Mouse (Mus musculus) R1 (cell line): ENCODE measurements around the gene Dgcr6.
A peak's percentile ranks its signal among the peaks of the same experiment; 100 is the strongest.

ENCODE experiments used
- DNase-seq: peaks from one replicate; pipeline ENCODE4 v3.0.0-alpha.2; 2018; ENCODE audit warnings: low read depth, low spot score

The Dgcr6 gene

DNA sequence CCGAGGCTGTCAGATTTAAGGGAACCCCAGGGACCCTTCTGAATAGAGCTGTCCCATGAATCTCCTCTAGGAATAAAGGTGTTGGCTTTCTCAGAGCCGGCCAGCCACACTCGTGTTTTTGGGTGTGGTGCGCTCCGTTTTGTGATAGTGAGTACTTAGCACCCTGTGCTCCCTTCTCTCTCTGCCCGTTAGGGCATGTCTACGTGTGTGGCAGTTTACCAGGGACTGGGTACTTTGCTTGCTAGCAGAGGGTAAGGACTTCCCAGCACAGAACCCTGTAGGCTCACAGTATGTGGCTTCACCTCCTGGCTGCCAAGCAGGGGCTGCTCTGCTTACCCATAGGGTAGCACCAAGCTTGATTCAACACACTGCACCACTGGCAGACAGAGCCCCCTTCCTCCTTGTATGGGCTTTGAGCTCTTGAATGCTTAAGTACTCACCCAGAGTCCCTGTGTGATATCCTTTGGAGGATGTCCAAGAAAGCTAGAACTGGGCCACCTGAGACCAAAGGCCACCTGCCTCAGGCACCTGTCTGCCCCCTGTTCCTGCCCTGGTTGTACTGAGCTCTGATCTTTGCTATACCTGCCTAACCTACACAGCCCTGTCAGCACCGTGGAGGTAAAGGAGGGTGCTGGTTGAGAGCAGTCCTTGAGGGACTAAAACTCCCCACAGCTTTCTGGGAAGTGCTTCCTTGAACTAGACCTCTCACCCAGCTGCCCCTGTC, 16.2 kb downstream of the Dgcr6 start:
- DNase-seq: no peak

DNA sequence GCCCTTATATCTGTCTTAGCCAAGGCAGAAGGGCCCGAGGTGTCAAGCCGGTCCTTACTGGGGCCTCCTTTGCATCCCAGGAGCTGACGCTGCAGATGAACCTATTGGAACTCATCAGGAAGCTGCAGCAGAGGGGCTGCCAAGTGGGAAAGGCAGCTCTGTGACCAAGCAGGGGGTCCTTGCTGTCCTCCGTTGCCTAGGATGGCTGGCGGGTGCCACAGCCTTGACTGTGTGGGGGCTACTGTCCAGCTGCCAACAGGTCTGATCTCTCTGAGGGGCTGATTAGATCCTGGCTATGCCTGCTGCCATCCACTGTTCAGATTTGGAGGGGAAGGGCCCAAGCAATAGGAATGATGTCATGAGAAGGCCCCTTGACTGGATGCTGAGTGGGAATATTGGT, 18.1 kb downstream of the Dgcr6 start:
- no peak for DNase-seq

DNA sequence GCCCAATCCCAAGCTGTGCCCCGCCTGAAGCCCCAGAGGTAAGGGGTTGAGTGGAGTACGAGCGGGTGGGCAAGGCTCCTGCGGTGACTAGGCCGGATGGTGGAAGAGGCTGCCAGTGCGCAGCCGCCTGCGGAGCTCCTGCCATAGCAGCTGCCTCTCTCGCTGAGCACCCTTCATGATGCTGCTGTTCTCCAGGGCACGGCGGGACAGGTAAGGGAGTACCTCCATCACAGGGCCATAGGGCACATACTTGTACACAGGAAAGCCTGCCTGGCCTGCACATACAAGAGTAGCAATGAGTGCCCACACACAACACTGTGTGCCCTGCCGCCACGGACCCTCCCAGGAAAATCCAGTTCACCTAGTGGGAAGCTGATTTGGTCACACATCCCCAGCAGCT, 19.4 kb downstream of the Dgcr6 start:
- DNase-seq: no peak

DNA sequence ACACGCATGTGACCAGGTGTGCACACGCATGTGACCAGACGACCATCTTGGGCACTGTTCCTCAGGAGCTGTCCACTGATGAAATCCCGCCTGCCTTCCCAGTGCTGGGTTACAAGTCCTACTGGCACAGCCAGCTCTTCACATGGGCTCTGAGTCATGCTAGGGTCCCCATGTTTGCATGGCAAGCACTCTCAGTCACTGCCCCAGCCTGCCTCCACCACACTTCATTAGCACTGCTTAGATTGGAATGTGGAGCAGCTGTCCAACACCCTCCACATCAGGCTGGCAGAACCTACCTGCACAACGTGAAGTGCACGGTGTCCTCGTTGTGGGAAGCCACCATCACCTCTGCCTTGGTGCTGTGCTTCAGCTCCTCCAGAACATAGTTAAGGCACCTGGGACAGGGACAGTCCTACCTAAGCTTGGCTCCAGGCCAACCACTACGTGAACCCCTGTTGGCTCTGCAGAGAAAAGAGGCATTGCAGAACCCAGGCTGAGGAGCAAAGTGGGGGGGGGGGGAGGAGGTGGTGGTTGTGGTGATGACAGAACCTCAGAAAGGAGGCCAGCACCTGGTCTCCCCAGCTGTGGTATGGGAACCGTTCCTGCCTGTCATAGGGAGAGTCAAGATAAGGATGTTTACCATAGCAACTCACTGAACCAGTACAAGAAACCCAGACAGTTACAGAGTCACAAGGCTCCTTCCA, 20.8 kb downstream of the Dgcr6 start:
- no peak for DNase-seq

DNA sequence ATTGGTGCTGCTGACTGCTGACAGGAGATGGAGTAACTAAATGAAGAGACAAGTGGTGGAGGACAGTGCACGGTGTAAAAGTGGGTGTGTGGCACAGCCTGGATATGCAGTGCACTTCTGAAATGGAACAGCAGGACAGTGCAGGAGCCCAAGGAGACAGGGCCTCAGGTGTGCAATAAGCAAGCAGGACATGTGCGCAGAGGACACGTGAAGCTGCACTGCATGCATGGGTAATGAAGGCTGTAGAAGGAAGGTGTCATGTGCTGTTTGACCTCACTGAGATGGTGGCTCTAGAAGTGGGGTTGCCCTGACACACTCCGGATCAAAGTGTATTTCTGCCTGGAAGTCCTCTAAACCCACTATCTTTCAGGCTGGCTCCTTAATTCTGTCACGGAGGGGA, 22.0 kb downstream of the Dgcr6 start:
- DNase-seq: no peak

DNA sequence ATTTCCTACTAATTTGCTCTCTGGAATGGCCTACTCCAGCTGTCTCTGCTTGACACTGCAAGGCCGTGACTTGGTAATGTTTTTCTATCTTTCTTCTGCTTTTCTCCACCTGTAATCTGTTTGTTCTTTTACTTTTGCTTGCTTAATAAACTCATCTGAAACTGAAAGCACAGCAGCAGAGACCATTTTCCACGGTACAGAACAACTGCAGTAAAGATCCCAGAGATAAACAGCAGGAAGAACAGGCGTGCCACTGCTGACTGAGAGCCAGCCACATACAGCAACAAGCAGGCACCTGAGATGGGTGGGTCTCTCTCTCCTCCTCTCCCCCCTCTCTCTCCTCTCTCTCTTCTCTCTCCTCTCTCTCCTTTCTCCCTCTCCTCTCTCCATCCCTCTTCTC, 22.5 kb downstream of the Dgcr6 start:
- DNase-seq: no peak

DNA sequence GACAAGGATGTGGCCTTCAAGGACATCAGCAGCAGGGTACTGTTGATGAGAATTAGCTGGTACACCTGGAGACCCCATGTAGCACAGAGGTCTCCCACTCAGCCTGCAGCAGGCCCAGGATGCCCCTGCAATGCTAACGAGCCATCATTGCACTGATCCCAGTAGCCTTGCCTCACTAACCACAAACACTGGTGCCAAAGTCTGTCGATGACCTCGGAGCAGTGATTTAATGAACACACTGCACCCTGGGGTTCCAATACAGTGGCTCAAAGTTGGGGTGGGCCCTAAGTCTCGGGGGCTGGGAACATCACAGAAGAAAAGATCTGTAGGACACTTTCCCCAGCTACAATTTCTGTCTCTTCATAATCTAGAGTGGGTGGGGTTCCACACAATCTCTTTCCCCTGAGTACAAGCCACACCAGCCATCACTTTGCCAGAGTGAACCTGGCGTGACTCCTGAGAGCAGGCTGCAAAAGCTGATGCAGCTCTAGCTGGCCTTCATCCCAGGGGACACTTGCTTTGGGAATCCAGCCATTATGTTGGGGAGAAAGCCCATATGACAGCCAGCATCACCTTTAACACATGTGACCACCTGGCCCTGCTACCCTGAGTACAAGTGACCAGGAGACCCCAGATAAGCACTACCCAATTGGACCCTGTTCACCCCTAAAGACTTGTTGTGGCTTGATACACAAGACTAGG, 25.8 kb downstream of the Dgcr6 start:
- DNase-seq: no peak

DNA sequence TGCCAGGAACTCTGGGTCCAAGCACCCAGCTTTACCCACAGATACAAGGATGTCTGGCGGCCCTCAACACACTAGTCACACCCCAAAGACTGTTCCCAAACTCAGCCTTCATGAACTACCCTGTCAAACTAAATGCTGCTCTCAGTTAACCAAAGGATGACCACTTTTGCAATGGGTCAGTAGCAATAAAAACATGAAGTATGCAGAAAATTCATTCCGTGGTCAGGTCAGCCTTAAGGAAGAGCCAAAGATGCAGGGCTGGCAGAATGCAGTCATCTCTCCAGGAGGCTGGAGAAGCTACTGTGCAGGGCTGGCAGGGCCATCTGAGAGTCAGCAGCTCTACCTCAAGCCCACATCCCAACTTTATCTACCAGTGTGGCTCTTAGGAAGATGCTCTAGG, 26.6 kb downstream of the Dgcr6 start:
- DNase-seq: no peak

DNA sequence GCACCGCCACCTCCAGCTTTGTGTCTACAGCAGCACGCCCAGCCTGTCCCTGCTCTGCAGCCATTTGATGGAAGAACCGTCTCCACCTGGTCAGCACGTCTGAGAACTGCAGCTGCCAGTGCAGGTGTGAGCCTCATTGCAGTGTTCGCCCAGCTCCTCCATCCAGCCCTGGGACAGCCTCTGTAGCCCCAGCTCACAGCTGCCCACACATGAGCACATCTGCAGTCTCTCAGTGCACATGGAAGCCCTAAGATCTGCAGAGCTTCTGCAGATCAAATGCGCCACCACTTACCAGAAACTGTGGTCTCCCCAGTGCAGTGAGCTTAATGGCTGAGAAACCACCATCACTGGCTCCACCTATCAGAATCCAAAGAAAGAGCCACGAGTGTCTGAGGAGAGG, 27.5 kb downstream of the Dgcr6 start:
- no peak for DNase-seq

DNA sequence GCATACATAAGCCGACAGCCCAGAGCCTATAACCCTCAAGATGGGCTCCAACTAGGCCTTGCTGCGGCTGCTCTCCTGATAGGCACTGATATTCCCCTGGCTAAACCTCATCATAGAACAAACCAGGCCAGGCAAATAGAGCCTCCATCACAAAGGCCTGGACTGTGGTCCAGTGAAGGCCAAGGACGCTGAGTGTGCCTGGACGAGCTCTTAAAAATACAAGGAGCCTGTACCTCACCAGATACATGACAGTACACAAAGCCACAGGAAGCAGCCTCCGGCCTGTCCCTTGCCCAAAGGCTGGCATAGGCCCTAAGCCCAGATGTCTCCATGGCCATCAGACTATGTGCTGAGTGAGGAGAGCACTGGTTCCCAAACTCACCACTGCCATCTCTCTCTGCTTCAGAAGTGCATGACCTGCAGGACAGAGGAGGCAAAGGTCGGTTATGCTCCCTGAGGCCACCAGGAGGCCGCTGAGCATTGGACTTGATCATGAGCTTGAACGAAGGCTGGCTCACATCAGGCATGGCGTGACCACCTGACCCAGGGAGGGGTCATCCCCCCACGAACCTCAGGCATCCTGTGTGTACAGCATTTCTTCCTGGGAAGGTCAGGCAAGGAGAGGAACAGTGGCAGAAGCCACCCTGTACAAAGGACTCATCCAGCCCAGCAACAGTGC, 28.6 kb downstream of the Dgcr6 start:
- peak; percentile 52 for DNase-seq

DNA sequence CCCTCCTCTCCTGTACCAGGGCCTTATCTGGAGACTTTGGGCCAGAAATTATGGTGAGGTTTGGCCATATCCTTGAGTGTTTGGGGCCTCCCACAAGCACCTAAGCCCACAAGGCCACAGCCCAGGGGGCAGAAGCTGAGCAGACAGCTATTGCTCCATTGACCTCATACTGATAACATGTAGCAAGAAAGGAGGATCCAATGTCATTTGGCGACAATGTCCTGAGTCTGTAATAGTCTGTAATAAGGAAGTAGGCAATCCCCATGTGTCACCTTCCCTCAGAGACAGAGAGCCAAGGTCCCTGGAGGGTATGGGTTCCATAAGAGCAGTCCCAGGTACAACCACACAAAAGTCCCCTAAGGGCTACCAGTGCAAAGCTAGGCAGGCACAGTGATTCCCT, 29.6 kb downstream of the Dgcr6 start:
- DNase-seq: no peak

DNA sequence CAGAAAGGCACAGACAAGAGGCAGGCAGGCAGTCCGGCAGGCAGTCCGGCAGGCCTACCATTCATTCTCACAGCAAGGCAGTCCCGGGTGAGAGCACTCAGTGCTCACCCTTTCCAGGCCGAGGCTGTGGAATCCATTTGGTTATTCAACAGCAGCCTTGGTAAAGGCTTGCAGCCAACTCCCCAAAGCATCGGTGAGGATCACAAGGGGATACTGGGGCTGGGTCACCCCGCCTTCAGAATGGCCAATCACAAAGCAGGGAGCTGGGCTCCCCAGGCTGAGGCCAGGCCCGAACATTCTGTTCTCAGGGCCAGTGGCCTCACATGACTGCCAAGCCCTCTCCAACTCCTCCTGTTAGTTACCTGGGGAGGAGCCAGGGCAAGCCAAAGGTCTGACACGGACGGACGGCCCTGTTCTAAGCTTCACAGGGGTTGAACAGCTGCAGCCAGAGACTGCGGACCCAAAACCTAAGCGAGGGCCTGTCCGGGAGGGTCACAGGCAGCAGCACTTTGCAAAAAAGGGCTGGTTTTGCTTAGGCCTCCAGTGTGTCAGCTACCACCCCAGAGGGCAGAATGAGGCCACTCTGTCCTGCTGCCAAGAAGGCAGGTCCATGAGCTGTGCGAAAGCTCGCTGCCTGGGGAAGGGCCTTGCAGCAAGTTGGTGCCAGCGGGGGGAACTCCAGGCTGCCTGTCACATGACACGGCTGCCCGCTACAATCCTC, 30.7 kb downstream of the Dgcr6 start:
- DNase-seq: no peak

DNA sequence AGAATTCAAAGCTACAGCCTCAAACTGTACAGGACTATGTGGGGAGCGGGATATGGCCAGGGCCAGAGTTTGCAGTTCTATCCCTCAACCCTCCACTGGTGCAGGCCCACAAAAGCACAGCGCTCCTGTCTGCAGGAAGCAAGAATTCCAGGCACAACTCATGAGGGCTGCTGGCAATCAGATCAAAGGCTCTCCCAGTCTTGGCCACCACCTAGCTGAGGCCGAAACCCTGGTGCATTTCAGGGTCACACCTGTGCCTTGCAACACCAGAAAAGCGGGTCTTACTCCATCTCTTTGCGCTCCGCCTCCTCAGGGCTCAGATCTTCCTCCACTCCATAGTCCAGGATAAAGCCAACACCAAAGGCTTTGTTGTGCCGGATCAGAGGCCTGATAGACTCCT, 31.6 kb downstream of the Dgcr6 start:
- no peak for DNase-seq

DNA sequence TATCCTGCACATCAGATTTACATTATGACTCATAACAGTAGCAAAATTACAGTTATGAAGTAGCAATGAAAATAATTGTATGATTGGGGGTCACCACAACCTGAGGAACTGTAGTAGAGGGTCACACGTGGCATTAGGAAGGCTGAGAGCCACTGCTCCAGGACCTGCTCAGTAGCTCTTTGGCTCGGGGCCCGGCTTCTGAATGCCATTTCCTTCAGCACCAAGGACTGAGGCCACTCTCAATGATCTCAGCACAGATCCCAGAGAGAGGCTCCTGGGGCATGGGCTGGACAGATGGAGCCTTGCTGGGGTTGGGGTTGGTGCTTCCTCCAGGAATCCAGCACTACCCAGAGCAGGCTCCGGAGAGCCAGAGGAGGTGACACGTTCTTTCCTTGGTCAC, 34.4 kb downstream of the Dgcr6 start:
- no peak for DNase-seq

DNA sequence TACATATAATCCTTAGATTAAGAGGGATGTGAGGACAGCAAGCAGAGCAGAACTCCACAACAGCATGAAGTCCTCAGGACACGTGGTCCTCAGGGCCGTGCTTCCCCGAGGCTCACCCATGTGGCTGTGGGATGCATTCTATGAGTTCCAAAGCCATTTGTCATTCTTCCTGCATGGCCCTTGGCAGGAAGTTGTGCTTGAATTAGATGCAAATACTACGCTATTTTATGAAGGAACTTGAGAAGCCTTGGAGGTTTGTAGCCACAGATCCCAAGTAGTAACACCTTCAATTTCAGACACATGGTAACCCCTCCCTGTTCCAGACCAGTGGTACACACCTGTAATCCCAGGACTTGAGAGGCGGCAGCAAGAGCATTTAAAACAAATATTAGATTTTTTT, 43.7 kb downstream of the Dgcr6 start:
- no peak for DNase-seq

DNA sequence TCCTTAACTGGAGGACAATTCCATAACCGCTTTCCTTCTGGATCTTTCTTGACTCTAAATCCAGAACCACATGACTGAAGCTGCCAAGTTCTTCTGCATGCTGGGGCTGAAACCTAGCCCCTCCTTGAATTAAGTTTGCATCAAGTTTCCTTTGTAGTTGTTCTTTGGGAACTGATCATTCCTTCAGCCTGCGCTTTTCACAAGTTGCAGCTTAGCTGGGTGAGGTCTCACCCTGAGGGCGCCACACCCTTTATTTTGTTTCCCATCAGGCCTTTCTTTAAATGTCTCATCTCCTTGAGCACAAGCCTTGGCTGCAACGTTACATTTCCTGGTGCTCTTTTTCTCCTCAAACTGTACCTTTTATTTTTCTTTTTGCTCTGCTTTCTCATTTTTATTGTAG, 50.2 kb downstream of the Dgcr6 start:
- peak; percentile 57 for DNase-seq

DNA sequence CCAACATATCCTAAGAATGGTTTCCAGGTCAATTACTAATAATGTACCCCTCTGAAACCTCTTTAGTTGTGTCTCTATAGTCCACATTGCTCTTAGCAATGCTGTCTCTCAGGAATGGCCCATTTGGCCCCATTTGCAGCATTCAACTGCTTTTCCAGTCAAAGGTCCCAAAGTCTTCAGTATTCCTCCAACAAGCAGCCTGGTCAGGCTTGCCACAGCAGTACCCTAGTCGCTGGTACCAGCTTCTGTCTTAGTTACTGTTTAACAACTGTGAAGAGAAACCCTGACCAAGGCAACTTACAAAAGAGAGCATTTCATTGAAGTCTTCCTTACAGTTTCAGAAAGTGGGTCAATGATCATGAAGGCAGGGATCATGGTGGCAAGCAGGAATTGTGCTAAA, 50.7 kb downstream of the Dgcr6 start:
- DNase-seq: no peak

DNA sequence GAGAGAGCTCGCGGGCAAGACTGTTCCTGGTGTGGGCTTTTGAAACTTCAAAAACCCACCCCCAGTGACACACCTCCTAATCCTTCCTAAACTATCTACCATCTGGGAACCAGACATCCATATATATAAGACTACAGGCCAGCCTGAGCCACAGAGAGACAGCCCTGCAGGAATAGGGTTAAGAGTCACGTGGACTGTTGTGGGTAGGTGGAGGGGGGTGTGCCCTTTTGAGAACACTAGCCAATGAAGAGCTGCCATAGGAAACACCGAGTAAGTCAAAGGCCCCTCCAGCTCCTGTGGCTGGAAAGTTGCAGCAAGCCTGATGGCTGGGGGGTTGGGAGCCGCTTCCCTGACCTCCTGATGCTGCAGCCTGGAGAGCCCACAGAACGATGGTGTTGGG, 51.1 kb downstream of the Dgcr6 start:
- peak; percentile 27 for DNase-seq

DNA sequence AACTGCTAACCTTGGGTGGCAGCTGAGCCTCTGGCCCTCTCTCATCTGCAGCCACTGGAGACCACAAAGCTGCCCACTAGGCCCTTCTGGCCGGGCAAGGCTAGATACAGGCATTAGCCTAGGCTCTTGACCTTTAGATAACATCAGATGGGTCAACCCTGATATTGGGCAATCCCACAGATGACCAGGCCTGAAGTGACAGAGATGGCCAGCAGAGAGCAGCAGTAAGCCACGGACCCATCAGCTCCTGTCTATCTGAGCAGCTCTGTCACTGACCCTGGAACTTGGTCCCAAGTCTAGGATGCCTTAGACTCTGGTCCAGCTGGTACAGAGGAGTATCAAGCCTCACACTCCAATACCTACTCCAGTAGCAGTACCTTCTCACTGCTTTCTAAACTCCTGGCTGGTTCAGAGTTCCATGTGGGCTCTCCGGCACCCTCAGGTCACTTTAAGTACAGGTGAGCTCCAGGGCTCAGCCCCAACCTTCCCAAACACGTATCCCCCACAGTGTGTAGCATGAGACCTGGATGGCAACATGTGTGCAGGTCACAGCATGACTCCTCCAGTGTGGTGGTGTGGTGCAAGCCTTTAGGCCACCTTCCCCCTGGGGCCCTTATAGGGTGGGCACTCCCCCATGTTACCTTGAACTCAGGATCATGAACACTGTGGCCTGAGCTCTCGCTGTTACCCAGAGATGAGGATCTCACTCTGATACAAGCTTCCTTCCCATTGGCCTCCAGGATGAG, 55.7 kb downstream of the Dgcr6 start:
- DNase-seq: peak; percentile 33

DNA sequence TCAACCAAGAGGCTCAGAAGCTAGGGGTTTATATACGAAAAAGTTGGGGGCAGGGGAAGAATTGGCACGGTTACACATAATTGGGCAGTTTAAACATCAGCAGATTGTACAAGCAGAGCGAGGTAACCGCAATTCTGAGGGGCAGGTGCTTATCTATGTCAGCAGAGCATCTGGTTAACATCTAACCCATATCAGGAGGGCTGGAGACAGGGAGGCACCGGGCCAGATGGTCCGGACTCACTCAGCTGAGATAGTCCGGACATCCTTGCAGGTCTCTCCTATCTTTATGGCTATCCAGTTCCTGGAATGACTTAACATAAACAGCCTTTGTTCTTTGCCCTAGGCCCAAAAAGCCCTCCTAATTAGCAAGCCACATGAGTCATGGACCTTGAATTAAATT, 58.4 kb downstream of the Dgcr6 start:
- no peak for DNase-seq

DNA sequence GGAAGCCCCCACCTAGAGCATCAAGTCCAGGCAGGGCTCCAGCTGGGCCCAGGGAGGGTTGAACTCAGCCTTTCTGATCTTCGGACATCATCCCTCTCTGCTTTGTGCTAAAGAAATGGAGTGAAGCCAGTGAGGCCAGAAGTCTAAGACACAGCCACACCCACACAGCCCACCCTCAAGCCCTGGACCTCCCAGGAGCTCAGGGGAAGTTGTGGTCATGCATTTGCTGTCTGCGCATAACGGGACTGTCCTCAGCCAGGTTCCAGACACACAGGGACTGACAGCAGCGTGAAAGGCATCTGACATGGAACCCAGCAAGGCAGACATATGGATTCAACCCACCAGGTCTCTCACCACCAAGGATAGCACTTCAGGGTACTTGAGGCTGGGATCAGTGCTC, 63.8 kb downstream of the Dgcr6 start:
- no peak for DNase-seq
